Mouse (Mus musculus): ENCODE data around the gene Tbcb. TPM values are rescaled to one million over a fixed set of nuclear protein-coding genes. Genes with fewer than 3 reads are reported as not detected.
"Not testable (repeated sequence)": the region's sequence is repeated elsewhere in the genome, so short reads cannot be mapped to it uniquely, and the experiment has no call there.

Gene Tbcb
- total RNA-seq, 2 experiments from 2014 or later: 49.4 to 117 TPM

DNA sequence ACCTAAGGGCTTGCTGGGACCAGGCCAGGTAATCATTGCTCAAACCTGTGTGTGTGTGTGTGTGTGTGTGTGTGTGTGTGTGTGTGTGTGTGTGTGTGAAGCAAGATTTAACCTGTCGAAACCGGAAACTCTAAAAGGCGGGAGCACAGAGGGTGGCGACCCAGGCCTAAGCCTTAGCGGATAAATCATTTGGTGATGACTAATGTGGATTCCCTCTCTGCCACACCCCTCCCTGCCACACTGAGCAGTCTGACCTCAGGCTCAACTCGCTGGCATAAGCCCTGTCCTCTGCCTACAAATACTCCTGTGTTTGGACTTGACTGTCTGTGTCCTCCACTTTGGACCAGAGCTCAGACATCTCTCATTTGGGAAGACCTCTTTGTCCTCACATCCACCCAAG, 35.9 kb downstream of the Tbcb start:
- no peak for ATAC-seq (replicated peaks; ENCODE audit: low FRiP score, low TSS enrichment, poor library complexity, severe bottlenecking)

DNA sequence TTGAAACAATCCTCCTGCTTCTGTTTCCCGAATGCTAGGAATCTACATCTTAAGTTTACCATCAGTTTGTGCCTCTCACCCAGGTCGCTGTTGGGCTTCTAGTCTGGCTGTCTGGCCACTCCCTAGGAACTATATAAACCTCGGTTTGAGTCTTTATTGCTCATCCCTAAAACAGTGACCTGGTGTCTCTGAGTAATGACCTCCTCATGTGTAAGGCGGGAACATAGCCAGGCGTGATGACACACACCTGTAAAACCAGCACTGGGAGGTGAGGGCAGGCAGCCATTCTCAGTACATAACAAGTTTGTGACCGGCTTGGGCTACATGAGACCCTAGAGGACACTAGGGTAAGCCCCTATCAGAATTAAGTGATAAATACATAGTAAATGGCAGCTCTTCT, 36.6 kb downstream of the Tbcb start:
- ATAC-seq (replicated peaks; ENCODE audit: low FRiP score, low TSS enrichment, poor library complexity, severe bottlenecking): no peak

DNA sequence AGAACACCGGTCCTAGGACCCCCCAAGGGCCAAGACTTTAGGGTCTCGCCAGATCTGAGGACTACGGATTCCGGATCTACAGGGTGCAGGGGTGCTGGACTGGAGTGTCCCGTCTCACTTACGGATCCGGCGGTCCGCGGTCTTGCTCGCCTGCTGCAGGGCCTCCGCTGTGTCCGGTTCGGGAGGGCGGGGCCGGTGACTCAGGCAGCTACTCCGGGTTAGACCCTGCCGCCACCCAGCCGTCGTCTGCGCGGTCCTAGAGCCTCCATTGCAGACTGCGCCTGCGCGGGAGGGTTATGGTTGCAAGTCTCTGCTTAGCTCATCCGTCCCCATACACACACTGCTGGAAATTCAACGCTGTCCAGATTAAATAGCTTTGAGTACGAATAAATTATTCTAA, 37.2 kb downstream of the Tbcb start:
- ATAC-seq (replicated peaks; ENCODE audit: low FRiP score, low TSS enrichment, poor library complexity, severe bottlenecking): peak; percentile 77

DNA sequence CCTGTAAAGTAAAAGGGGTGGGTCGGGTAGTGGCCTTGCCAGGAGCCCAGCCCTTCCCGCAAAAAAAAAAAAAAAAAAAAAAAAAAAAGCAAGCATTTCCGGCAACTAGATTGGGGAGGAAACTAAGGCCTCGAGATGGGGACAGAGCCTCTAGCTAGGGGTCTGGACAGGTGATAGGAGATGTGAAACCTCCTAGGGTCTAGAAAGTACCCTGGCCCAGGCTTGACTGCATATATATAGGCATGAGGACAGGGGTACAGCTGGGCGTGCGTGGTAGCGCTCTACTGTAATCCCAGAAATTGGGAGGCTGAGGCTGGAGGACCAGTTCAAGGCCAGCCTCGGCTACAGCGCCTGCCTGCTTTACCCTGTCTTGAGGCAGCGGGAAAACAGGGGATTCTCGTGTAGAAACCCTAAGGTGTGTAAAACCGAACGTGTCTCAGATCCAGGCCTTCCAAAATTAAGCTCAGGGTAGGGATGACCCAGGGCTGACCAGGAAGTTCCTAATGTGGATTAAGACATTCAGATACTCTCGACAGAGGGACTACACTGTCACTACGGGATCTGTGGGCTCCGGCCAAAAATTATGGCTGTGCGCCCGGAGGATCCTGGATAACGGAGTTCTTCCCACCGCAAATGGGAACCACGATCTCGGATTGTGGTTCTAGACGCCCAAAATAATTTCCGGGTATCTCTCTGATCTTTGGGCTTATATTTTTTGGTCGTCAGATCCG, 37.8 kb downstream of the Tbcb start:
- peak; percentile 23; the same call in 1 of the 2 replicates for ATAC-seq (replicated peaks; ENCODE audit: low FRiP score, low TSS enrichment, poor library complexity, severe bottlenecking)

DNA sequence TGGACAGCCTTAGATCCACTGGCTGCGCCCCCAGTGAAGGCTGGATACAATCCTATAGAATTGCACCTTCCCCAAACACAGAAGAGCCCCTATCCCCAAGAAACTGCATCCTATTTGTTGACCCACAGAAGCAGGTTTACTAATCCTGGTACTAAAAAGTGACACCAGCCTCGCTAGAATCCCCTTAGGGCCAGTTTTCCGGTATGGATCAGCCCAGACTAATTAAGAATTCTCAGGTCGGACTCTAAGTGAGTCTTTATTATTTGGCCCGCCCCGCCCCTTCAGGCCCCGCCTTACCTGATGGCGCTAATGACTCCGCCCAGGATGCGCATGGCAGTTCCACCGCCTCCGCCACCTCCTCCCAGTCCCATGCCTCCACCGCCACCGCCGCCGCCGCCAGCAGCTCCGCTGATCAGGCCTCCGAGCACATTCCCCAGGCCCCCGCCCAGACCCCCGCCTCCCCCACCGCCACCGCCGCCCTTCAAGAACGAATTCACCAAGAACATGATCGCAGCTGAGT, 38.4 kb downstream of the Tbcb start:
- peak; percentile 80 for ATAC-seq (replicated peaks; ENCODE audit: low FRiP score, low TSS enrichment, poor library complexity, severe bottlenecking)

DNA sequence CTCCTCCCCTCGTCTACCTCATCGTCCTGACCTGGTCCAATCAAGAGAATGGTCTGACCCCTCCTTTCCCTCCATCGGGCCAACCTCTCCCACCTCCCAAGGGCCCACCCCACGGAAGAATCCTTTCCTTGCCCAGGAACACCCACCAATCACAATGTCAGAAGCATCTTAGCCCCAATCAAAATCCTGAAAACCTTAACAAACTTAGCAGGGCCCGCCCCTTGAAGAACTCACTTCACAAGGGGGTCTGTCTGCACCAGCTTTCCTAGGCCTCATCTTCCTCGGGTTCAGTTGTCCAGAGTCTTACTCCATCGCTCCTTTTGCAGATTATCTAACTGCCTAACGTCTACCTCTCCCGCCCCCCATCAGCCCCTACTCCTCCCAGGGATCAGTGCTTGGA, 39.1 kb downstream of the Tbcb start:
- ATAC-seq (replicated peaks; ENCODE audit: low FRiP score, low TSS enrichment, poor library complexity, severe bottlenecking): no peak

DNA sequence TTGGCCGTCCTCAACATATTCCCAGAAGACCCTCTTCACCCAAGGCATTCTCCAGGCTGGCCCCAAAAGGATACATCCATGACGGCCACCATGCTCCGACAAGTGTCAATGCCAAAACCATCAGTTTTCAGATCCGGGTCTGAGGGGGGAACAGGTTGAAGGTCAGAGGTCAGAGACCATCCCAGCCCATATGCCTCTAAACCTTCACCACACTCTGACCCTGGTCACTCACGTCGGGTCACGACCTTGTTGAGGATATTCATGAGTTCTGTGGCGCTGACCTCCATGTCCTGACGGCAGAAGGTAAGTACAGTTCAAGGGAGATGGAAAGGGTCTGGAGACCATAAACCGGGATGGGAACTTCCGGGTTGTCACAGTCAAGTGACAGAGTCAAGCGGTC, 40.0 kb downstream of the Tbcb start:
- ATAC-seq (replicated peaks; ENCODE audit: low FRiP score, low TSS enrichment, poor library complexity, severe bottlenecking): no peak

DNA sequence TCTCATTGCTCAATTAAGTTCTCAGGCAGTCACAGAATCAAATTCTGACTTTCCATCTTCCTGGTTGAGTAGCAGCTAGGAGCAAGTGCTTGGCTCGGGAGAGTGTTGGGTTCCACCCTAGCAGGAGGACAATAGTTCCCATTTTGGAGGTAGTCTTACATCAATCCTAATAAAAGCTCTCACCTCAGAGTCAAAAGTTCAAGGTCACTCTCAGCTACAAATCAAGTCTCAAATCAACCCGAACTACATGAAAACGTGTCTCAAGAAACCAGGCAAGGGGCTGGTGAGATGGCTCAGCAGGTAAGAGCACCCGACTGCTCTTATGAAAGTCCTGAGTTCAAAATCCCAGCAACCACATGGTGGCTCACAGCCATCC, 43.0 kb downstream of the Tbcb start:
- no peak for ATAC-seq (replicated peaks; ENCODE audit: low FRiP score, low TSS enrichment, poor library complexity, severe bottlenecking)

DNA sequence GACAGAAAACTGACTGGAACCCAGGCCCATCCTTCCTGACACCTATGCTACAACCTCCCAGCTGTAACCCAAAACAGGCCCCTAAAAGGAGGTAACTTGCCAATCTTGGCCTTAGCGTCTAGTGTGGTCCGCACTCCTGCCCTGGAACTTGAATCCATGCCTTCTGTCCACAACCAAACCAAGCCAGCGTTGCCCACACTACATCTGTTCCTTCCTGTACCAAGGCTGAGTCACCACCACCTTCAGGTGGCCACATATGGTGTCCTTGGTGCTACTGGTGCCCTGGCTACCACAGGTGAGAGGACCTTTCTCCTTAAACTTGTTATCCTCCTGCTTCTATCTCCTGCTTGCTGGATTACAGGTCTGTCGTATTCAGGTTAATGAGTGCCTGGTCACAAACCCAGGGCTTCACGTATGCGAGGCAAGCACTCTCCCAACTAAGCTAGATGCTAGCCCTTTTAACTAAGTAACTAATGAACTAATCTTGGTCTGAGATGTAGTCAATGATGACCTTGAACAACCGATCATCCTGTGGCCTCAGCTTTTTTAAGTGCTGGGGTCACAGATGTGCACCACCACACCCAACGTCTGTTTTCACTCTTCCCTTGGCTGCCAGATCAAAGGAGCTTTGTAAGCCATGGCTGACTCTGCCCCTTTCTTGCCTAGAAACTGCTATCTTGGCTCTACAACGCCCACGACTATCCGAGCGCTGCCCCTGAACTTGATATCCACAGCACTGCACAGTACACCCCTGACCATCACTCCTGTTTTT, 43.5 kb downstream of the Tbcb start:
- ATAC-seq (replicated peaks; ENCODE audit: low FRiP score, low TSS enrichment, poor library complexity, severe bottlenecking): no peak

DNA sequence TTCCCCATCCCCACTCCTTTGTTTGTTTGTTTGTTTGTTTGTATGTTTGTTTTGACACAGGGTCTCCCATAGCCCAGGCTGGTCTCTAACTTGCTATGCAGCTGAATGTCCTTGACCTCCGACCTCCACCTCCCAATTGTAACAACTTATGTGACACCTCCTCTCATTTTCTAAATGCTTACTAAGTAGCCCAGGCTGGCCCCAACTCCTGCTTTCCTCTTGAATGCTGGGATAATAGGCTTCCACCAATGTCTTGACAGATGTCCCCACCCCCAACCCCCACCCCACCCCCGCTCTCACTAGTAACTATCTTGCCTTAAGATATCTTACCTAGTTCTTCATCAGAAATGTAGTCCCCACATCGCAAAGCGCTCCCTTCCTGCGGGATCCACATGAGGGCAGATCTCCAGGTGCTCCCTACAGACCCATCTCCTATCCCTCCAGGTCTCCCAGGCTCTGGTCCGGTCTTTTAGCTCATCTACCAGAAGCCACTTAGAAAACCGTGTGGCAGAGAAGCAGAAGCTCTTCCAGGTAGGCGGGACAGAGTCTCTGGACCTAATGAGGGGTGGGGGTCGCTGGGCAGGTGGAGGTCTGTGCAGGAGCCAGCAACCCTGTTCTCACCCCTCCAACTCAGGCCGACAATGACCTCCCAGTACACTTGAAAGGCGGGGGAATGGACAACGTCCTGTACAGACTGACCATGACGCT, 47.3 kb downstream of the Tbcb start:
- ATAC-seq (replicated peaks; ENCODE audit: low FRiP score, low TSS enrichment, poor library complexity, severe bottlenecking): no peak

DNA sequence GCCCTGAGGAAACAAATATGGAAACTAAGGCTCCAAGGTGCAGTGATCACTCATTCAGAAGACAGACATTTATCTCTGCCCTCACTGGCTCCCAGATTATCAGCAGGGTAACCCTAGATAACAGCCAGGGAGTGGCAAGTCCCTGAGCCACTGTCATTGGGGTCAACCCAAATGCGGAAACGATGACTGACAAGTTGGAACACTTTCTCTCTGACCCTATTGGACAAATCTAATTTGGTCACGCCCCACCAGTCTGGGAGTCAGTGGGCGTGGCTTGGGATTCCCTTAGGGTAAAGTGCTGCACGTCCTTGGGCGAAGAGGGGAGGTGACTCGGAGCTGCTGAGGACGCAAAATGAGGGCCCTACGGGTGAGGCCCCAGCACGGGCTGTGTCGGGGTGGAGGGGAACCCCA, 48.2 kb downstream of the Tbcb start, which contains the start of gene Cox7a1:
Cox7a1 (plus strand) TSS at position 266 of the 411 bp plus-strand sequence.
- peak; percentile 93 for ATAC-seq (replicated peaks; ENCODE audit: low FRiP score, low TSS enrichment, poor library complexity, severe bottlenecking)

DNA sequence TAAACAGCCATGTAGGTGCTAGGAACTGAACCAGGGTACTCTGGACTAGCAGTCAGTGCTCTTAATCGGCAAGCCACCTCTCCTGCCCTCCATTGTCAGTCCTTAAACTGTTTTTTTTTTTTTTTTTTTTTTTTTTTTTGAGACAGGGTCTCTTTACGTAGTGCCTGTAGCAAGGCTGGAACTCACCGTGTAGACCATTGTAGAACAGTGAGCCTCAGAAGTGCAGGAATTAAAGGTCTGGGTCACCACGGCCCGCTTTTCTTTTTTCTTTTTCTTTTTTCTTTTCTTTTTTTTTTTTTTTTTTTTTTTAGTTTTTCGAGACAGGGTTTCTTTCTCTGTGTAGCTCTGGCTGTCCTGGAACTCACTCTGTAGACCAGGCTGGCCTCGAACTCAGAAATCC, 48.9 kb downstream of the Tbcb start:
- ATAC-seq (replicated peaks; ENCODE audit: low FRiP score, low TSS enrichment, poor library complexity, severe bottlenecking): not testable (repeated sequence)

DNA sequence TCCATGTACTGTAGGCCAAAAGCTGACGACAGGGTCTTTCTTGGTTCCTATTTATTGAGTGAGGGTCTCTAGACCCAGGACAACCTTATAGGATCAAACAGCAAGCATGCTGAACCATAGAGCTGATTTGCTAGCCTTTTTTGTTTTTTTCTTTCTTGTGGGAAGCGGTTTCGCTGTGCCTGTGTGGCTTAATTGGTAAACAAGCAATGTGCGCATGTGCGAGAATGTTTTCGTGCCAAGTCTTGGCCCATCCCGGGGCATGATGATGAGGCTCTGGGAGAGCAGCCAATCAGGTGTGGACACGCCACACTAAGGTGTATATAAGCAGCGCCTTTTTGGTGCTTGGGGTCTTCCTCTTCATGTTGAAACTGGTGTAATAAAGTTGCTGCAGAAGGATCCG, 50.1 kb downstream of the Tbcb start:
- not testable (repeated sequence) for ATAC-seq (replicated peaks; ENCODE audit: low FRiP score, low TSS enrichment, poor library complexity, severe bottlenecking)

DNA sequence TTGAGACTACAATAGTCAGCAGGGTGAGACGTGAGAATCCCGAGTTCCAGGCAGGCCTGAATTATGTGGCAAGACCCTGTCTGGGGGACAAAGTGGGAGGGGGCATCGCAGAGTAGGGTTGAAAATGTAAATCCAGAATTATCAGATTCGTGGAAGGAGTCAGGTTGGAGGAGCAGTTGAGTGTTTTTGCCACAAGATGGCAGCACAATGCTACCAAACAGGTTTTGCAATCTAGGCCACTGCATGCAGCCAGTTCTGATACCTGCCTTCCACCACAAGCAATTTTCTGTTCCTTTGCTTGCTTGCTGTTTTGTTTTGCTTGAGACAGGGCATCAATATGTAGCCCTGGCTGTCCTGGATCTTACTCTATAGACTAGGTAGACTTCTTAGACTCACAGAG, 50.8 kb downstream of the Tbcb start:
- ATAC-seq (replicated peaks; ENCODE audit: low FRiP score, low TSS enrichment, poor library complexity, severe bottlenecking): peak; percentile 52

DNA sequence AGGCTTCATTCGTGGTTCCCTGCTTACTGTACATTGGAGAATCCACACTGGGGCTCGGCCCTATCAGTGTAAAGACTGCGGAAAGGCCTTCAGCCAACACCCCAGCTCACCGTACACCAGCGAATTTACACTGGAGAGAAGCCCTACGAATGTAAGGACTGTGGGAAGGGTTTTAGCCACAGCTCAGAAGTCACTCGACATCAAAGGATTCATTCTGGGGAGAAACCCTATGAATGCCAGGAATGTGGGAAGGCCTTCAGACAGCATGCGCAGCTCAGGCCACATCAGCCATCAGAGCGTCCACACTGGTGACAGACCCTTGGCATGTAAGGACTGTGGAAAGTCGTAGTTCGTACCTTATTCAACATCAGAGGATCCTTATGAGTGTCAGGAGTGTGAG, 53.8 kb downstream of the Tbcb start:
- no peak for ATAC-seq (replicated peaks; ENCODE audit: low FRiP score, low TSS enrichment, poor library complexity, severe bottlenecking)

DNA sequence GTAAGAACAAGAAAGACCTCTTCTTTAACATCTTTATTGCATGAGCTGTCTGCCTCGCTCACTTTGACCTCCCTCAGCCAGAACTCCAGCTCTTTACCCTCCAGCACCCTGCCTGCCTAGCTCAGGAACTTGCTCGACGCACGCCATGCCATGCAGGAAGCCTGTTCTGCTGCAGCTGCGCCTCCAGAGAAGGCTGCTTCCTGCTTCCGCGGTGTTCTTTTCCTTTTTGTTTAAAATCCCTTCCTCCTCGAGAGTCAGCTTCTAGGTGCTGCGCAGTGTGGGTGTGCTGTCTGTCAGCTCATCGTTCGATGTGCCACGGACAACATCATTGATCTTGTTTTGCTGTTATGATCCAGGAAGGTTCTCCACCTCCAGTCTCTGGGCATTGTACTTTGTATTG, 55.6 kb downstream of the Tbcb start:
- no peak for ATAC-seq (replicated peaks; ENCODE audit: low FRiP score, low TSS enrichment, poor library complexity, severe bottlenecking)

Data from megakaryocyte-erythroid progenitor cell, adult 5-6 weeks (primary cell).